Mouse (Mus musculus) ovary, adult 10 weeks (tissue): Measurements from ENCODE around the gene Tmsb10. TPM values are rescaled to one million over a fixed set of nuclear protein-coding genes. Genes with fewer than 3 reads are reported as not detected.

Source experiments
- polyA plus RNA-seq: library from polyadenylated mRNA; stranded (reverse); fragments of 350-450 nt; fragmentation: Illumina TruSeq; extraction: RNeasy Lipid Tissue Mini Kit (QIAGEN cat#74804); gene quantifications from one replicate; pipeline ENCODE4 v1.2.3, GENCODE M21; 2014

Tmsb10 gene
- 26.5 TPM for polyA plus RNA-seq

DNA sequence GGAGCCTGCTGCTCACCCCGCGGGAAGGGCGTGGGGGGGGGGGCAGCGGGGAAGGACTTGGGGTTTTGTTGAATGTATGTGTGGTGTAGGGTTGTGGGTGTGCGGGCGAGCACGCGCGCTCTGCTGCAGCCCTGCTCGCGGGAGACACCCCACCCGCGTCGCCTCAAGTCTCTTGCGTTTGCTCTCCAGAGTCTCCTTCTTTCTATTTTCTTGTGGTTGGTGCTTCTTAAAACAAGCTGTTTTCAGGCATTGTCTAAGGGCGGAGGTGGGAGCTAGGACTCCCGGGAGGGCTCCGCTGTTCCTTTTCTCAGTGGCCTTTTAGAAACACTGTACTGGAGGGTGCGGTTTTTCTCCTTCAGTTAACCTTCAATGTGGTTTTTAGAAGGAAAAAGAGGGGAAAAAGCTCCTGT lies at the start of gene Tmsb10:
Gene Tmsb10, minus strand, starts transcription at position 87 of the 410 bp plus-strand sequence.

Other genes starting within 250 kb of the Tmsb10 start
- 3.9 TPM for gene Tcf7l1, start 169.5 kb downstream of the Tmsb10 start, polyA plus RNA-seq
- gene Kcmf1, start 58.8 kb downstream of the Tmsb10 start, polyA plus RNA-seq: 107 TPM